Mouse (Mus musculus) brain, adult 2 months (tissue): ENCODE measurements at regions not wholly inside any gene's neighbourhood (a gene's known extent, or its start where the extent isn't known, plus 50 kb on each side); places are given as distances from the start of the nearest gene placed in this dataset.
A peak's percentile ranks its signal among the peaks of the same experiment; 100 is the strongest.

ENCODE experiments used
- DNase-seq: peaks from one replicate; pipeline ENCODE4 v3.0.0; 2011; ENCODE audit warnings: low read depth, low spot score

GRCm38 (mm10) chr7:123642596-123642995 is 142.3 kb upstream of the Zkscan2 start:
- no peak for DNase-seq

GRCm38 (mm10) chr7:123643426-123643825 is 143.2 kb upstream of the Zkscan2 start:
- DNase-seq, result no peak

GRCm38 (mm10) chr7:123645521-123645920 is 145.3 kb upstream of the Zkscan2 start:
- DNase-seq, result no peak

GRCm38 (mm10) chr7:123665459-123665858 is 165.2 kb upstream of the Zkscan2 start:
- DNase-seq, result no peak

GRCm38 (mm10) chr7:123684762-123685161 is 184.5 kb upstream of the Zkscan2 start:
- no peak for DNase-seq

GRCm38 (mm10) chr7:123686547-123686946 is 186.3 kb upstream of the Zkscan2 start:
- peak; percentile 5 for DNase-seq

DNA sequence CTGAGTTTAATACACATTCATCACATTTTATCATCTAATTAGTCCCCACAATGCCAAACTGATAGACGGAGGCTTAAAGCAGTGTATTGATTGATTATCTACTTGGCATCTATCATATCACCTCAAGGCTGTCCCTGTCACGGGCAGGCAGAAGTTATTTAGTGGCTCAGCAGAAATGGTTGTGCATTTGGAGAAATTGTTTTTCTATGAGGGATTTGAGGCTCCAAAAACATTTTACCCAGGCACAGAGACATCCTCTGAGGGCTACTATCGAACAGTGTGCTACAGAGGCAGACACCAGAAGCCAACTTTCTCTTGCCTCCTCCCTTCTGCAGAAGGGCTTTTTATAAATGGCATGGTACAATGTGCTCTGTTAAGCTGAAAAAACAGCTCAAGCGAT is 230.8 kb upstream of the Zkscan2 start:
- DNase-seq, result peak; percentile 33

- DNase-seq, result peak; percentile 78
These were observed 232.8 kb upstream of the Zkscan2 start for GRCm38 (mm10) chr7:123733061-123733460.

DNA sequence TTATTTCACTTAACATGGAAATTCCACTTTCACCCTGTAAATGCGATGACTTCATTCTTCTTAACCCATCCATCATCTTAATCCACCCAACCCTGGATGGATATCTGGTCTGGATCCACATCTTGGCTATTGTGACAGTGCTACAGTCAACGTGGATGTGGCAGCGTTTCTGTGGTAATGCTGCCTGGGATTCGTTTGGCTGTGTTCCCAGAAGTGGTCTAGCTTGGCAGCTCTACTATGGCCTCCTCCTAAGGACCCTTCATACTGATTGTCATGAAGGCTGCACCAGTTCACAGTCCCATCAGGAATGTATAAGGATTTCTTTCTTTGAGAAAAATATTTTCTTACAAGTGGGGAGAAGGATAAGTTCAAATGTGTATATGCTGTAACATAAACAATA is 234.7 kb upstream of the Hs3st4 start:
- DNase-seq, result no peak

GRCm38 (mm10) chr7:123753252-123753651 is 229.4 kb upstream of the Hs3st4 start:
- DNase-seq, result peak; percentile 65

GRCm38 (mm10) chr7:123795036-123795435 is 187.6 kb upstream of the Hs3st4 start:
- peak; percentile 76 for DNase-seq

DNA sequence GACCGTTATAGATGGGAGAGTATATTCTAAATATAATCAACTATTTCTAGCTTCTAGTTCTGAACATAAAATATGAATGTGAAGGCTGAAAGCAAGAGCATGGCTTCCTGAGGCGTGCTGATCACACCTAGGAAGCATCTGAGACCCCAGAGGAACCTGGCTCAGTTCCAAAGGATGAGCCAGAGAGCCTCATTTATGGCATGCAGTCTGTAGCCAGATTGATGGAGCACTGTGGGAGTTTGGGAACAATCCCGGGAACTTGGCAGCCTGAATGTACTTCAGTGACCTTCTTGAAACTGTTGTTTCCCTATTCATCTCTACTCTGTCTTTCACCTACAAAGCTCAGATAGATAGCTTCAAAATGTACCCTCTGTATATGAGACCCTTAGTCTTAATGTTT is 186.6 kb upstream of the Hs3st4 start:
- peak; percentile 54 for DNase-seq

- peak; percentile 75 for DNase-seq
These were observed 177.0 kb upstream of the Hs3st4 start for GRCm38 (mm10) chr7:123805650-123806049.

- DNase-seq, result peak; percentile 79
These were observed 158.7 kb upstream of the Hs3st4 start for GRCm38 (mm10) chr7:123823976-123824375.

DNA sequence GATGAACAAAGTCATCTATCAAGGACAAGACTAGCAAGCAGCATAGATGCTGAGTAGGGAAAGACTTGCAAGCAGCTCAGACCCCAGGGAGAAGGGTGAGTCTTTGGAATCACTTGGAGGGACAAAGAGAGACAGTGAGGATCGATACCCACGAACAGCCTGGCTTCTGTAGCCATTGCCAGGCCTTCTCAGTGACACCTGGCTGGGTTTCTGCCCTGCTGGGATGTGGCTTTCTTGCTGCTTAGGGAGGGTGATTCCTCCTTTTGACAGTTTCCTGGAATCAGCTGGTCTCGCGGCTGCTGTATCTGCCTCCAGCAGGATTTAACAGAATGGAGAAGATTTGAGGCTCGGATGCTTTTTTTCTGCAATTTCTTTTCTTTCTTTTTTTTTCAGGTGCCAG is 156.3 kb upstream of the Hs3st4 start:
- DNase-seq, result peak; percentile 23

- DNase-seq, result peak; percentile 59
These were observed 140.1 kb upstream of the Hs3st4 start for GRCm38 (mm10) chr7:123842552-123842951.

GRCm38 (mm10) chr7:123847081-123847480 is 135.6 kb upstream of the Hs3st4 start:
- no peak for DNase-seq

GRCm38 (mm10) chr7:123848644-123849043 is 134.0 kb upstream of the Hs3st4 start:
- no peak for DNase-seq

DNA sequence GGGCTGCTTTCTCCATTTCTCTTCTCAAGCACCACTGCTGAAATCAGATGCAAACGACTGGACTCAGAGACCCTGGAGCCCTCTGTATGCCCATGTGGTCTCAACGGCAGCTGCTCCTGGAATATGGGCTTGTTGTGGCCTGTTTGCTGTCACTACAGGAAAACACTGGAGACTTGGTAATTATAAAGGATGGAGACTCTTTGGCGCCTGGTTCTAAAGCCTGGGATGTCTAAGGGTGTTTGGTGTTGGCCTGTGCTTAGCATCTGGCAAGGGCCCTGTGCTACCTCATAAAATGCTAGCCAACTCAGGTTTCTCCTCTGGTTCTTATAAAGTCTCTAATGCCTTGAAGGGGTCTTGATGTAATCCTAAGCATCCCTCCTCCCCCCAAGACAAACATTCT is 133.4 kb upstream of the Hs3st4 start:
- no peak for DNase-seq

- DNase-seq, result peak; percentile 48
These were observed 132.1 kb upstream of the Hs3st4 start for GRCm38 (mm10) chr7:123850272-123851197.

DNA sequence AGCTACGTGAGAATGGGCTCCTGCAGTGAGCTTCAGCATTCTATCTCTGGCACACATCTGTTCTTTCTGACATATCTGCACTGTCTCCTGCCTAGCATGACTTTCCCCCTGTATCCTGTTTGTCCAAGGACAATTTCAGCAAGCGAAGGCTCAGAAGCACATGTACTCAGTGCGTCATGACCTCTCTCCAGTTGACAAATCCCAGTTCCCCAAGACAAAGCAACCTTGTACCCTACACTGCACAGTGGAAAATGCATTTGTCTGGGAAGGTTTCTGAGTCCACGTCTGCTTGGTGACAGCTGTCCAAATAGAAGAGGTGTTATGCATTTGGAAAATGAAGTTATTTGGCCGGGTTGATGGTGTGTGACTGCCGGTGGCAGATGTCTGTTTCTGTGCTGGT is 125.1 kb upstream of the Hs3st4 start:
- DNase-seq, result no peak

DNA sequence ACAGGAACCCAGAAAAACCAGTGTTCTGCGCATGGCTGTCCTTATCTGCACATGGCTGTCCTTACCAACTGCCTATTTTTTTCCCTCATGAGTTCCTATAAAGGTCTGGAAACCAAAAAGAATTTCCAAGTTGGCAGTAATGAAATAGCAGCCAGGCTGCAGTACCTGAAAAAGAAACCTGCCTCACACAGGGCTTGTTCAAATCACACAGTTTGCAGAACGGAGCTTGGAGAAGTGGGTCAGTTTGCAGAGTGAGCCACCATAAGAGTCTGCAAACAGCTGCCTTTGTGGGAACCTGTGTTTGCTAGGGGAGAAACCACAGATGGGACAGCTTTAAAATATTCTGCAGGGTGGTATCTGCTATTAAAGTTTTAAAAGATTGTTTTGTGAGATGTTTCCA is 121.0 kb upstream of the Hs3st4 start:
- DNase-seq, result peak; percentile 60

DNA sequence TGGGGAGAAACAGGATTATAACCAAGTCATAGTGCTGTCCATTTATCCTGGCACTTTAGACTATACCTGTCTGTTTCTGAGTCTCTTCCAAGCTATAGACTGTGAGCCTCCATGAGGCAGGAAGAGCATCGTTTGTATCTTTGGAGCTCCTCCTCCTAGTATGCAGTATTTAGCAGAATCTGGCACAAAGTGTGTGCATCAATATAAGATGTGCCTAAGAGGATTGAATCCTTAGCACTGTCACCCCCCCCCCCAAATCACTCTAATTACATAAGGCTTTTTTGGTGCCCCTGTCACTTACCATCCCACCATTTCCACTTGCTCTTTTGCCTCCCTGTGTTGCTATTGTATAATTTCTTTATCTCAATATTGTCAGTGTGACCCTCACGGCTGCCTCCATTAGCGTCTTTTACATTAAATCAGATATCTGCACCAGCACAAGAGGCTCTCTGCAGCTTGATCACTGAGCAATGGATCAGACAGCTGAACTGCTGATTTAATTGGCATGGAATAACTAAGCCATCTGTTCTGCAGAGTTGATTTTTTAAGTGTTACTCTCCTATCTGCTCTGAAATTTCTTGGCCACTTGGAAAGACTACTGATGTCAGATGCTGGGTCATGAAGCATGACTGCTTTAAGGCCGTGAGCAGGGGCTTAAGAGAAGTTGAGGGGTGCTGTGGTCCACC is 85.8 kb upstream of the Hs3st4 start:
- peak; percentile 37 for DNase-seq
